Mouse (Mus musculus): ENCODE measurements at regions not wholly inside any gene's neighbourhood (a gene's known extent, or its start where the extent isn't known, plus 50 kb on each side); places are given as distances from the start of the nearest gene placed in this dataset.

GRCm38 (mm10) chr2:47424910-47425309 is 1389.0 kb upstream of the Acvr2a start:
- DNase-seq, result no peak

- no peak for DNase-seq
Observed at GRCm38 (mm10) chr2:47429843-47430242, 1384.1 kb upstream of the Acvr2a start.

GRCm38 (mm10) chr2:47466043-47466442 is 1347.9 kb upstream of the Acvr2a start:
- DNase-seq, result no peak

- peak; percentile 6 for DNase-seq
Observed at GRCm38 (mm10) chr2:47491874-47492539, 1321.9 kb upstream of the Acvr2a start.

Measured in liver (tissue).